Mouse (Mus musculus) forebrain, postnatal 0 days (tissue): ENCODE measurements around the gene Tmem203. TPM values are rescaled to one million over a fixed set of nuclear protein-coding genes. Genes with fewer than 3 reads are reported as not detected.

Source experiments
- ATAC-seq: fragments of 200-750 bp; cut with Nextera tagmentation; 2 replicates; pipeline ENCODE4 v1.8.0; 2017; ENCODE audit warnings: mild to moderate bottlenecking, moderate library complexity
- DNase-seq: peaks from one replicate; pipeline ENCODE4 v3.0.0-alpha.2; 2015
- H3K27ac ChIP-seq: fragments of 300-500 bp; sonication (generic); 2 replicates; pipeline ENCODE4 v1.5.1; 2014; ENCODE audit warnings: low read depth, mild to moderate bottlenecking, antibody characterized with exemption, low read length, moderate library complexity, mixed read lengths
- H3K27me3 ChIP-seq: fragments of 300-500 bp; sonication (generic); 2 replicates; pipeline ENCODE4 v1.6.1; 2014; ENCODE audit warnings: mild to moderate bottlenecking, low read length, mixed read lengths; ENCODE audit not compliant: insufficient read depth
- H3K36me3 ChIP-seq: fragments of 300-500 bp; sonication (generic); 2 replicates; pipeline ENCODE4 v1.6.1; 2014; ENCODE audit warnings: mild to moderate bottlenecking, moderate library complexity; ENCODE audit not compliant: insufficient read depth
- H3K4me1 ChIP-seq: fragments of 300-500 bp; sonication (generic); 2 replicates; pipeline ENCODE4 v1.6.1; 2014; ENCODE audit warnings: antibody characterized with exemption; ENCODE audit not compliant: insufficient read depth
- H3K4me2 ChIP-seq: fragments of 300-500 bp; sonication (generic); 2 replicates; pipeline ENCODE4 v1.6.1; 2014; ENCODE audit warnings: low read depth, mild to moderate bottlenecking, moderate library complexity
- H3K4me3 ChIP-seq: fragments of 300-500 bp; sonication (generic); 2 replicates; pipeline ENCODE4 v1.5.1; 2014; ENCODE audit warnings: low read depth, low read length, mixed read lengths
- H3K9ac ChIP-seq: fragments of 300-500 bp; sonication (generic); 2 replicates; pipeline ENCODE4 v1.6.1; 2014; ENCODE audit warnings: mild to moderate bottlenecking
- H3K9me3 ChIP-seq: fragments of 300-500 bp; sonication (generic); 2 replicates; pipeline ENCODE4 v1.6.1; 2016; ENCODE audit warnings: low read length
- CTCF ChIP-seq: sonication (generic); IDR thresholded peaks from 2 replicates; pipeline ENCODE4 v1.5.1; 2016; ENCODE audit warnings: antibody characterized with exemption, control low read depth, low read depth
- WGBS: fragments of 180-500 bp; shearing (Covaris S2); extraction: QIAGEN DNeasy Blood & Tissue Kit; methylation state at CpG from one replicate; pipeline ENCODE4 v1.1.7; 2014; 5-methylcytosine and 5-hydroxymethylcytosine counted together
- polyA plus RNA-seq: library from polyadenylated mRNA; unstranded; fragments of >200 nt; fragmentation: Nextera tagmentation; extraction: Ambion mirVana; gene quantifications from 2 replicates; pipeline ENCODE4 v1.2.1, GENCODE M21; 2015
- total RNA-seq: library from RNA; depleted of rRNA; stranded (reverse); fragments of >200 nt; gene quantifications from 2 replicates; pipeline ENCODE4 v1.2.3, GENCODE M21; 2014; rRNA removed

Tmem203 gene
- total RNA-seq (29.2 and 42.5 TPM in 2 replicates), polyA plus RNA-seq (22.7 and 27.7 TPM in 2 replicates)

- peak within 1 kb of the TSS; percentile 82 for H3K27ac ChIP-seq
- no peaks in the 10 kb centered on the region for H3K27me3 ChIP-seq
- H3K9me3 ChIP-seq: no peaks in the 10 kb centered on the region
- H3K36me3 ChIP-seq: peaks cover 16% of the 10 kb centered on the region; the same call in 1 of the 2 replicates
- peak within 1 kb of the TSS; percentile 92 for H3K9ac ChIP-seq
- peak; percentile 95 for ATAC-seq
- peak; percentile 94 for DNase-seq
- H3K4me2 ChIP-seq: peak within 1 kb of the TSS; percentile 98
- peak within 1 kb of the TSS; percentile 94 for H3K4me3 ChIP-seq
- H3K4me1 ChIP-seq: peaks cover 10% of the 10 kb centered on the region; the same call in 1 of the 2 replicates
- TF ChIP-seq CTCF: no peak
- 4% methylated on average over 39 of the region's 39 CpGs for WGBS
Measured at GRCm38 (mm10) chr2:25255284-25255779, at the start of gene Tmem203. TSS of gene Tmem203 (plus strand) at chr2:25255439.

DNA sequence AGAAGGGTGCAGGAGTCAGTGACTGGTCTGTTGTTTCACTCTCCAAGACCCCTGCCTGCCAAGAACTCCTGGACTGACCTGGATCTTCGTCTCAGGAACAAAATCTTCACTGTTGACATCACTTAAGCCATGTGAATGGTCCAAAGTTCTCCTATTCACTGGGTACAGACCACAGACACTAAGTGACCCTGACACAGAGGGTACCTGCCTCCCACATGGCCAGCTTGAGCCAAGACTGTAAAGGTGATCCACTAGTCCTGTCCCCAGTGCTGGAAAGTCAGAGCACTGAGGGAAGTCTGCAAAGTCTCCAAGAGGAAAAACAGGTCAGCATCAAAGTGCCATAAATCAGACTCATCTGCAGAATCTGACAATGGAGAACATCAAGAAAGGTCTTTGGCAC is 47.6 kb upstream of the Tmem203 start:
- no peaks in the 10 kb centered on the region for H3K9me3 ChIP-seq
- peaks cover 17% of the 10 kb centered on the region for H3K4me1 ChIP-seq
- H3K4me2 ChIP-seq: no peak overlapping the region
- WGBS: 85% methylated on average over 1 of the region's 1 CpGs
- H3K36me3 ChIP-seq: peaks cover 43% of the 10 kb centered on the region
- H3K27ac ChIP-seq: no peak overlapping the region
- DNase-seq (no peak), ATAC-seq (no peak)
- H3K27me3 ChIP-seq: no peaks in the 10 kb centered on the region
- no peak for TF ChIP-seq CTCF
- no peak overlapping the region for H3K4me3 ChIP-seq
- no peak overlapping the region for H3K9ac ChIP-seq

DNA sequence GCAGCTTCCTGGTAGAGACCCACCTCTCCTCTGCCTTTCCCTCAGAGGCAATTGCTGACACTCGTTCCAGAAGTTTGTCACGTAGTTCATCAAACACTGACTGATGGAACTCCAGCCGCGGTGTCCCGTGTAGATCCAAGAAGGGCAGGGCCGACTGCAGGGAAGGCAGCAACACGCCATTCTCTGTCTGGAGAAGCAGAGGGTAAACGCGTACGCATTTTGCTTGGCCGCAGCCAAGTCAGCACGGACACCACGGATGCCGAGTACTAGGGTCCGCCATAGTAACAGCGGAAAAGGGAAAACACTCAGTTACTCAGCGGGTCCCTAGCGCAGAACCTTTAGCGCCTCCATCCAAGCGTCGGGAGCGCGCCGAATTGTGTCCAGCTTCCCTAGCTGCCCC is 44.6 kb upstream of the Tmem203 start:
- peak overlapping the region; percentile 90 for H3K9ac ChIP-seq
- peaks cover 17% of the 10 kb centered on the region for H3K4me1 ChIP-seq
- peak overlapping the region; percentile 85 for H3K4me2 ChIP-seq
- WGBS: under 1% methylated on average over 24 of the region's 24 CpGs
- no peak for TF ChIP-seq CTCF
- no peaks in the 10 kb centered on the region for H3K9me3 ChIP-seq
- no peak for DNase-seq
- H3K27ac ChIP-seq: peak overlapping the region; percentile 88
- H3K36me3 ChIP-seq: peaks cover 19% of the 10 kb centered on the region
- H3K4me3 ChIP-seq: peak overlapping the region; percentile 91
- no peaks in the 10 kb centered on the region for H3K27me3 ChIP-seq
- peak; percentile 42 for ATAC-seq

DNA sequence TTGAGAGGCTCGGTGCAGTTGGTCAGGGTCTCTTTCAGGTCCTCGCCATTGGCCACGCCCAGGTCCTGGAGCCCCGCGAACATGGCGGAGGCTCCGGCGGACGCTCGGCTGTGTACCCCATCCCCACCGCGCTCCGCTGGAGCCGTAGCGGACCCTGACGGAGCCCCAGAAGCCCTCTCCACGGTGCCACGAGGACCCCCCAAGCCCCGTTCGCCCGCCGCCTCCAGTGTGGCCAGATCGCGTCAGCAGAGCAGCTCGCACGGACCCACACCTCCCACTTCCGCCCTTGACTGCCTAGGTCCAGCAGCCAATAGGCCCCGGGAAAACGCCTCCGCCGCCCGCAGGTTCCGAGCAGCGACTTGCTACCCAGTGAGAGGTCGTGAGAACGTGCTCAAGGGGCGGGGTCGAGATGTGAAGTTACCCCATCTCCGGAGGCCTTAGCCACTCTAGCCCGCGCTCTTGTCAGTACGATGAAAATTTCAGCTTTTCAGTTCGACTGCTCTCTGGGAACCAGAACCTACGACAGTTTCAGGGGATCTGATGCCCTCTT is 44.0 kb upstream of the Tmem203 start, which contains the start of gene Nelfb:
TSS of gene Nelfb (minus strand) at position 369 of the 550 bp plus-strand sequence.
- peak; percentile 96 for ATAC-seq
- WGBS: 3% methylated on average over 44 of the region's 44 CpGs
- no peaks in the 10 kb centered on the region for H3K9me3 ChIP-seq

DNA sequence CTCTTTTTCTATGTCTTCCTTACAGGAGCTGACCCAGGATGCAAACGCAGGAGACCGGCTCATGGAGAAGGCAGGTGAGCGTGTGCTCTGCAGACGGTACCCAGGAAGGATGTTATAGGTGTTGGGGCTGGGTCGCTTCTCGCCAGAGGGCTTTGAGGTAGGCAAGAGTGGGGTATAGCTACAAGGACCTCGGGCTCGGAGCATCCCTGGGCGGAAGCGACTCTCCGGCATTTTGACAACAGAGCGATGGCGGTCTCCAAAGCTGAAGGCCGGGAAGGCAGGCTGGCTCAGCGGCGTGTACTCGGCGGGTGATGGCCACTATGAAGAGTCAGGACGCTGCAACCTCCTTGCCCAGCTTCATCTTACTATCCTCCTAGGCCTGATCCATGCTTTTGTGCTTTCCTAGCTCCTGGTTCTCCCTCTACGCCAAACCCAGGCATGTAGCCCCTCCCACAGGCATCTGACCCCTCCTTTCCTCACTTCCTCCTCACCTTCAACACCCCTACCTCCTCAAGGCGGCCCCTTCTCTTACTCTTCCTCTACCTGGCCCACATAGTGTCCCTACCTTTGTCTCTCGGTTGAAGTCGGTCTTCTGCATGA is 41.9 kb upstream of the Tmem203 start:
- no peak overlapping the region for H3K9ac ChIP-seq
- no peak for TF ChIP-seq CTCF
- 72% methylated on average over 23 of the region's 23 CpGs for WGBS

More for the DNA sequence above, 44.0 kb upstream of the Tmem203 start, which contains the start of gene Nelfb:
- 0 out of 2 replicates have a peak, but pooled peaks have one; percentile 2 for TF ChIP-seq CTCF
- Histone ChIP-seq H3K4me1 (peaks cover 17% of the 10 kb centered on the region), H3K4me3 (peak within 1 kb of the TSS; percentile 91), H3K9ac (peak within 1 kb of the TSS; percentile 90), H3K4me2 (peak within 1 kb of the TSS; percentile 85), H3K27ac (peak within 1 kb of the TSS; percentile 88), H3K27me3 (no peaks in the 10 kb centered on the region), H3K36me3 (peaks cover 16% of the 10 kb centered on the region)
- peak; percentile 85 for DNase-seq

DNA sequence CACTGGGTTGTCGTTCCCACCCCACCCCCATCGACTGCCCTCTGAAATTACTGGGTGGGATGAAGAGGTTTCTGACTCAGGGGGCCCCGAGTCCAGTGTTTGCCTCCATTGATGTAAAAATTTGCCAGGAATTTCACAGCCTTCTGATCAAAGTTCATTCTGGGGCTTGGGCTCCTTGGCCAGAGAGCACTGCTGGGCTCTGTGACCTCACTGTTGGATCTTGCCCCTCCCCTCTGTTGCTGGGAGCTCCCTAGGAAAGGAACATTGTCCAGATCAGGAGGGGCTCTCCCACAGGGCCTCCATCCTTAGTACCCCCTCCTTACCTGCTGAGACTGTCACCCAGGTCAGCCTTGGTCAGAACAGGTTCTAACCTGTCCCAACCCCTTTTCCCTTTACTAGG is 40.8 kb upstream of the Tmem203 start, which contains the start of gene Stpg3:
TSS of gene Stpg3 (minus strand) at position 194 of the 400 bp plus-strand sequence.
- Histone ChIP-seq H3K4me3 (no peak within 1 kb of the TSS), H3K36me3 (no peaks in the 10 kb centered on the region), H3K27ac (no peak within 1 kb of the TSS), H3K27me3 (no peaks in the 10 kb centered on the region), H3K4me2 (no peak within 1 kb of the TSS), H3K4me1 (peaks cover 7% of the 10 kb centered on the region), H3K9ac (no peak within 1 kb of the TSS), H3K9me3 (no peaks in the 10 kb centered on the region)
- no peak for TF ChIP-seq CTCF
- WGBS: 78% methylated on average over 3 of the region's 3 CpGs
- ATAC-seq (no peak), DNase-seq (no peak)

More for the DNA sequence above, 41.9 kb upstream of the Tmem203 start:
- H3K27ac ChIP-seq: no peak overlapping the region
- 0 out of 2 replicates have a peak, but pooled peaks cover 1% of the 10 kb centered on the region for H3K36me3 ChIP-seq
- no peak overlapping the region for H3K4me3 ChIP-seq
- DNase-seq (no peak), ATAC-seq (no peak)
- peaks cover 17% of the 10 kb centered on the region for H3K4me1 ChIP-seq
- H3K27me3 ChIP-seq: no peaks in the 10 kb centered on the region
- H3K4me2 ChIP-seq: no peak overlapping the region
- no peaks in the 10 kb centered on the region for H3K9me3 ChIP-seq

- H3K4me2 ChIP-seq: no peak overlapping the region
- no peak overlapping the region for H3K27ac ChIP-seq
- WGBS: 58% methylated on average over 2 of the region's 2 CpGs
- no peak for DNase-seq
- H3K9ac ChIP-seq: no peak overlapping the region
- no peaks in the 10 kb centered on the region for H3K9me3 ChIP-seq
- ATAC-seq: no peak
- no peak for TF ChIP-seq CTCF
- no peak overlapping the region for H3K4me3 ChIP-seq
- no peaks in the 10 kb centered on the region for H3K36me3 ChIP-seq
- H3K27me3 ChIP-seq: no peaks in the 10 kb centered on the region
- H3K4me1 ChIP-seq: no peaks in the 10 kb centered on the region
Measured at GRCm38 (mm10) chr2:25217666-25218065, 37.6 kb upstream of the Tmem203 start.
